Mouse (Mus musculus) MEL (cell line): ENCODE measurements at regions not wholly inside any gene's neighbourhood (a gene's known extent, or its start where the extent isn't known, plus 50 kb on each side); places are given as distances from the start of the nearest gene placed in this dataset.

ENCODE experiments used
- DNase-seq: peaks from one replicate; pipeline ENCODE4 v3.0.0; 2011; ENCODE audit warnings: low read depth, low spot score
- H3K27ac ChIP-seq: 2 replicates; pipeline ENCODE4 v1.5.1; 2012; ENCODE audit warnings: low read depth, mild to moderate bottlenecking, control low read depth, low read length, moderate library complexity; ENCODE audit not compliant: control insufficient read depth
- H3K27me3 ChIP-seq, 2 experiments: fragments of 150-350 bp in 1 of 2; sonication (generic) in 1 of 2; 2 replicates each; pipeline ENCODE4 v1.6.1; 2012; ENCODE audit warnings: low read length in 2 of 2, mild to moderate bottlenecking in 2 of 2, improper control_type of control experiment in 1 of 2, moderate library complexity in 1 of 2; ENCODE audit not compliant: insufficient read depth in 2 of 2, control insufficient read depth in 1 of 2
- H3K36me3 ChIP-seq, 2 experiments: 2 replicates each; pipeline ENCODE4 v1.6.1; 2012 to 2014; ENCODE audit warnings: low read length in 2 of 2, improper control_type of control experiment in 1 of 2, inconsistent platforms in 1 of 2, mild to moderate bottlenecking in 1 of 2; ENCODE audit not compliant: insufficient read depth in 2 of 2, control insufficient read depth in 1 of 2
- H3K4me1 ChIP-seq, 2 experiments: fragments of 150-350 bp in 1 of 2; sonication (generic) in 1 of 2; 2 replicates each; pipeline ENCODE4 v1.6.1; 2012; ENCODE audit warnings: low read length in 2 of 2, improper control_type of control experiment in 1 of 2, mild to moderate bottlenecking in 1 of 2; ENCODE audit not compliant: insufficient read depth in 2 of 2, control insufficient read depth in 1 of 2
- H3K4me3 ChIP-seq, 2 experiments: fragments of 150-350 bp in 1 of 2; sonication (generic) in 1 of 2; 2 replicates each; pipeline ENCODE4 v1.5.1; 2012; ENCODE audit warnings: low read depth in 2 of 2, low read length in 2 of 2, mild to moderate bottlenecking in 2 of 2, moderate library complexity in 2 of 2, control low read depth in 1 of 2, improper control_type of control experiment in 1 of 2; ENCODE audit not compliant: control insufficient read depth in 1 of 2, insufficient read depth in 1 of 2
- H3K79me2 ChIP-seq: 2 replicates; pipeline ENCODE4 v1.6.1; 2012; ENCODE audit warnings: mild to moderate bottlenecking, low read length, moderate library complexity; ENCODE audit not compliant: control insufficient read depth, poor library complexity, insufficient read depth
- H3K9ac ChIP-seq: 2 replicates; pipeline ENCODE4 v1.6.1; 2012; ENCODE audit warnings: low read depth, mild to moderate bottlenecking, control low read depth, low read length, moderate library complexity; ENCODE audit not compliant: control insufficient read depth, poor library complexity, severe bottlenecking
- H3K9me3 ChIP-seq: fragments of 150-350 bp; sonication (generic); replicated peaks from 2 replicates; pipeline ENCODE4 v1.6.1; 2012; ENCODE audit warnings: mild to moderate bottlenecking, low read length, improper control_type of control experiment, moderate library complexity; ENCODE audit not compliant: insufficient read depth
- BHLHE40 ChIP-seq: IDR thresholded peaks from 2 replicates; pipeline ENCODE4 v1.6.1; 2012; ENCODE audit warnings: low read depth, mild to moderate bottlenecking, inconsistent platforms, low read length, improper control_type of control experiment, borderline replicate concordance
- CTCF ChIP-seq, 3 experiments: IDR thresholded peaks in 2 of 3; conservative IDR thresholded peaks in 1 of 3; 2 replicates each; pipeline ENCODE4 v1.5.1; 2011 to 2012; ENCODE audit warnings: low read length in 3 of 3, low read depth in 2 of 3, mild to moderate bottlenecking in 2 of 3, improper control_type of control experiment in 1 of 3, inconsistent platforms in 1 of 3, mixed read lengths in 1 of 3, moderate library complexity in 1 of 3; ENCODE audit not compliant: control insufficient read depth in 1 of 3, insufficient read depth in 1 of 3, poor library complexity in 1 of 3, severe bottlenecking in 1 of 3
- E2F4 ChIP-seq: IDR thresholded peaks from 2 replicates; pipeline ENCODE4 v1.6.1; 2011; ENCODE audit warnings: low read depth, low read length, improper control_type of control experiment, borderline replicate concordance
- ELF1 ChIP-seq: IDR thresholded peaks from 2 replicates; pipeline ENCODE4 v1.6.1; 2014; ENCODE audit warnings: low read depth, mild to moderate bottlenecking, inconsistent platforms, low read length, improper control_type of control experiment, moderate library complexity
- ETS1 ChIP-seq: IDR thresholded peaks from 2 replicates; pipeline ENCODE4 v1.6.1; 2012; ENCODE audit warnings: low read depth, mild to moderate bottlenecking, inconsistent platforms, low read length, improper control_type of control experiment, moderate library complexity
- GABPA ChIP-seq: IDR thresholded peaks from 2 replicates; pipeline ENCODE4 v1.6.1; 2012; ENCODE audit warnings: low read depth, mild to moderate bottlenecking, inconsistent platforms, low read length, improper control_type of control experiment, moderate library complexity
- JUND ChIP-seq: IDR thresholded peaks from 2 replicates; pipeline ENCODE4 v1.6.1; 2011; ENCODE audit warnings: low read depth, mild to moderate bottlenecking, improper control_type of control experiment, low read length
- KAT2A ChIP-seq: conservative IDR thresholded peaks from 2 replicates; pipeline ENCODE4 v1.6.1; 2012; ENCODE audit warnings: low read depth, low read length, improper control_type of control experiment, inconsistent platforms
- MAFK ChIP-seq: IDR thresholded peaks from 2 replicates; pipeline ENCODE4 v1.6.1; 2011; ENCODE audit warnings: low read depth, mild to moderate bottlenecking, low read length, improper control_type of control experiment, borderline replicate concordance
- MAZ ChIP-seq: IDR thresholded peaks from 2 replicates; pipeline ENCODE4 v1.6.1; 2012; ENCODE audit warnings: low read depth, mild to moderate bottlenecking, inconsistent platforms, low read length, improper control_type of control experiment
- MEF2A ChIP-seq: IDR thresholded peaks from 2 replicates; pipeline ENCODE4 v1.6.1; 2014; ENCODE audit warnings: low read depth, mild to moderate bottlenecking, inconsistent platforms, low read length, improper control_type of control experiment; ENCODE audit not compliant: poor library complexity, insufficient replicate concordance, severe bottlenecking; ENCODE audit errors: extremely low read depth
- MXI1 ChIP-seq: IDR thresholded peaks from 2 replicates; pipeline ENCODE4 v1.6.1; 2011; ENCODE audit warnings: mild to moderate bottlenecking, low read depth, low read length, improper control_type of control experiment
- MYB ChIP-seq: IDR thresholded peaks from 2 replicates; pipeline ENCODE4 v1.6.1; 2011; ENCODE audit warnings: mild to moderate bottlenecking, low read depth, low read length, improper control_type of control experiment
- NELFE ChIP-seq: IDR thresholded peaks from 2 replicates; pipeline ENCODE4 v1.6.1; 2011; ENCODE audit warnings: low read depth, low read length, improper control_type of control experiment
- POLR2AphosphoS2 ChIP-seq: IDR thresholded peaks from 2 replicates; pipeline ENCODE4 v1.6.1; 2011; ENCODE audit warnings: low read length, improper control_type of control experiment
- POLR2AphosphoS5 ChIP-seq: IDR thresholded peaks from 2 replicates; pipeline ENCODE4 v1.6.1; 2012; ENCODE audit warnings: low read depth, borderline replicate concordance, mild to moderate bottlenecking, inconsistent platforms, low read length, moderate library complexity, mixed read lengths
- RAD21 ChIP-seq: IDR thresholded peaks from 2 replicates; pipeline ENCODE4 v1.6.1; 2011; ENCODE audit warnings: mild to moderate bottlenecking, low read depth, low read length, improper control_type of control experiment
- SIN3A ChIP-seq: IDR thresholded peaks from 2 replicates; pipeline ENCODE4 v1.6.1; 2012; ENCODE audit warnings: low read length, improper control_type of control experiment, inconsistent platforms
- SMC3 ChIP-seq: IDR thresholded peaks from 2 replicates; pipeline ENCODE4 v1.6.1; 2011; ENCODE audit warnings: low read depth, low read length, improper control_type of control experiment
- TAL1 ChIP-seq: IDR thresholded peaks from 2 replicates; pipeline ENCODE4 v1.6.1; 2012; ENCODE audit warnings: mild to moderate bottlenecking, inconsistent platforms, low read length, moderate library complexity, mixed read lengths
- TBP ChIP-seq: IDR thresholded peaks from 2 replicates; pipeline ENCODE4 v1.8.0; 2011; ENCODE audit warnings: low read depth, low read length, improper control_type of control experiment
- TCF12 ChIP-seq: IDR thresholded peaks from 2 replicates; pipeline ENCODE4 v1.6.1; 2014; ENCODE audit warnings: low read depth, mild to moderate bottlenecking, inconsistent platforms, low read length, improper control_type of control experiment, moderate library complexity
- UBTF ChIP-seq: IDR thresholded peaks from 2 replicates; pipeline ENCODE4 v1.6.1; 2012; ENCODE audit warnings: low read depth, mild to moderate bottlenecking, inconsistent platforms, low read length, improper control_type of control experiment, moderate library complexity, borderline replicate concordance; ENCODE audit not compliant: insufficient read depth
- USF2 ChIP-seq, 2 experiments: IDR thresholded peaks; 2 replicates each; pipeline ENCODE4 v1.6.1; 2011 to 2012; ENCODE audit warnings: improper control_type of control experiment in 2 of 2, low read length in 2 of 2, borderline replicate concordance in 1 of 2, inconsistent platforms in 1 of 2, low read depth in 1 of 2, mild to moderate bottlenecking in 1 of 2; ENCODE audit not compliant: insufficient read depth in 1 of 2
- ZC3H11A ChIP-seq: IDR thresholded peaks from 2 replicates; pipeline ENCODE4 v1.6.1; 2012; ENCODE audit warnings: low read depth, mild to moderate bottlenecking, inconsistent platforms, low read length, improper control_type of control experiment
- ZKSCAN1 ChIP-seq: IDR thresholded peaks from 2 replicates; pipeline ENCODE4 v1.6.1; 2012; ENCODE audit warnings: low read depth, mild to moderate bottlenecking, inconsistent platforms, low read length, improper control_type of control experiment, moderate library complexity
- ZNF384 ChIP-seq: IDR thresholded peaks from 2 replicates; pipeline ENCODE4 v1.6.1; 2012; ENCODE audit warnings: low read depth, mild to moderate bottlenecking, inconsistent platforms, low read length, improper control_type of control experiment

- Histone ChIP-seq H3K27ac (no peak overlapping the region), H3K79me2 (no peaks in the 10 kb centered on the region), H3K4me1 (no peaks in the 10 kb centered on the region), H3K36me3 (no peaks in the 10 kb centered on the region), H3K27me3 (no peaks in the 10 kb centered on the region), H3K4me3 (no peak overlapping the region), H3K9ac (no peak overlapping the region), H3K9me3 (no peaks in the 10 kb centered on the region)
- TF ChIP-seq POLR2AphosphoS2 = no peak
- TF ChIP-seq UBTF = no peak
- no peak for TF ChIP-seq CTCF (IDR thresholded peaks at IDR 0.05 in 2 of 3, conservative IDR thresholded peaks at IDR 0.05 in 1 of 3; ENCODE audit: control insufficient read depth in 1 of 3, insufficient read depth in 1 of 3, low read depth in 2 of 3, low read length in 3 of 3, poor library complexity in 1 of 3, severe bottlenecking in 1 of 3)
- TF ChIP-seq TAL1 = no peak
- TF ChIP-seq POLR2AphosphoS5 = no peak
- TF ChIP-seq RAD21 = no peak
- no peak for TF ChIP-seq KAT2A
- no peak for TF ChIP-seq BHLHE40
- TF ChIP-seq TCF12 = no peak
- TF ChIP-seq ETS1 = no peak
- no peak for TF ChIP-seq NELFE
- no peak for TF ChIP-seq ELF1
- no peak for TF ChIP-seq GABPA
- TF ChIP-seq MAZ = no peak
- no peak for TF ChIP-seq MAFK
- TF ChIP-seq SIN3A = no peak
- TF ChIP-seq ZC3H11A = no peak
- TF ChIP-seq MEF2A = no peak
- DNase-seq = no peak
Observed at GRCm38 (mm10) chr17:13478866-13479571, 124.6 kb downstream of the Tcp10c start.

- Histone ChIP-seq H3K36me3 (no peaks in the 10 kb centered on the region), H3K27ac (no peak overlapping the region), H3K9ac (no peak overlapping the region), H3K9me3 (no peaks in the 10 kb centered on the region), H3K4me1 (no peaks in the 10 kb centered on the region), H3K79me2 (no peaks in the 10 kb centered on the region), H3K4me3 (no peak overlapping the region), H3K27me3 (no peaks in the 10 kb centered on the region)
- no peak for TF ChIP-seq ZNF384
- TF ChIP-seq TAL1 = no peak
- TF ChIP-seq ZKSCAN1 = no peak
- no peak for TF ChIP-seq JUND
- no peak for TF ChIP-seq MYB
- no peak for TF ChIP-seq MXI1
- TF ChIP-seq SMC3 = no peak
- TF ChIP-seq TBP = no peak
- TF ChIP-seq E2F4 = no peak
- TF ChIP-seq NELFE = no peak
- no peak for TF ChIP-seq USF2 (IDR thresholded peaks at IDR 0.05; ENCODE audit: borderline replicate concordance in 1 of 2, insufficient read depth in 1 of 2, low read depth in 1 of 2, low read length in 2 of 2)
- no peak for TF ChIP-seq ETS1
- TF ChIP-seq BHLHE40 = no peak
- DNase-seq = no peak
Observed at GRCm38 (mm10) chr17:13479572-13480063, 125.2 kb downstream of the Tcp10c start.
